Mouse (Mus musculus) embryonic fibroblast, embryonic 13.5 days (primary cell): ENCODE results near the gene Ptprj. TPM values are rescaled to one million over a fixed set of nuclear protein-coding genes. Genes with fewer than 3 reads are reported as not detected.
"Not testable (repeated sequence)": the region's sequence is repeated elsewhere in the genome, so short reads cannot be mapped to it uniquely, and the experiment has no call there.

Experiments used
- H3K27ac ChIP-seq: 2 replicates; pipeline ENCODE4 v1.5.1; 2012; ENCODE audit warnings: low read length, control low read depth, inconsistent platforms; ENCODE audit not compliant: insufficient read depth
- H3K4me1 ChIP-seq: 2 replicates; pipeline ENCODE4 v1.6.1; 2011; ENCODE audit warnings: low read length; ENCODE audit not compliant: control insufficient read depth, insufficient read depth
- H3K4me3 ChIP-seq: 2 replicates; pipeline ENCODE4 v1.5.1; 2011; ENCODE audit warnings: mild to moderate bottlenecking, control low read depth, low read length; ENCODE audit not compliant: insufficient read depth
- polyA plus RNA-seq: library from polyadenylated mRNA; stranded (reverse); fragments of >200 nt; gene quantifications from 2 replicates; pipeline ENCODE4 v1.2.4, GENCODE M21; 2011; ENCODE audit warnings: low read depth; ENCODE audit not compliant: missing spikeins, insufficient read length

Ptprj gene
- polyA plus RNA-seq, 1 experiment = 8.0 TPM

DNA sequence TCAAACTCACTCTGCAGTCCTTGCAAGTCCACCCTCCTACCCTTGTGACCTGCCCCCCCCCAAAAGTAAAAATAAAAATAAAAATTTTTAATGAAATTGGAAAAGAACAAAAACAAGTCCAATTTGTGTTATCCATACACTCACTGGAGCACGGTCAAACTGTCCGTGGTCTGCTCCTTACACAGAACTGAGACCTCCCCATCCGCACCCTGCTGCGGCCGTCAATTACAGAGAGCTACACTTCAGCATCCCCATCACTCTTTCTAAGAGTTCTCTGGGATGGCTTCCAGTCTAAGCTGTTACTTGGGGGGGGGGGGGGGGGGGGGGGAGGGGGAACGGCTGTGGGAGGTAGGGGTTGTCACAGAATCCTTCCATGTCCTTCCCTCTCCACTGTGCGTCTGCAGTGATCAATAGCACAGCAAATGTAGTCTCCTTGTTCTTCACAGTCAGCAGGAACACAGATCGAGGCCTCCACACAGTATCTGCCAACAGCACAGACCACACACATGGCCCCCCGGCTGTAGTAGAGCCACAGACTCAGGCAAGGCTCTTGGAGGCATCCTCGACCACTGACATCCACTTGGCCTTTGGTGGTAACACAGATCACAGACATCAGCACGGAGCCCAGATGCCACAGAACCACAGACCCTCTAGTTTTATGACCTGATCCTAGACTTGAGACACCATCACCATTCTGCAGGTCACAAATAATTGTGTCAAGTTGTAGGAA, 151.3 kb downstream of the Ptprj start:
- H3K27ac ChIP-seq, H3K4me1 ChIP-seq, H3K4me3 ChIP-seq: not testable (repeated sequence)

DNA sequence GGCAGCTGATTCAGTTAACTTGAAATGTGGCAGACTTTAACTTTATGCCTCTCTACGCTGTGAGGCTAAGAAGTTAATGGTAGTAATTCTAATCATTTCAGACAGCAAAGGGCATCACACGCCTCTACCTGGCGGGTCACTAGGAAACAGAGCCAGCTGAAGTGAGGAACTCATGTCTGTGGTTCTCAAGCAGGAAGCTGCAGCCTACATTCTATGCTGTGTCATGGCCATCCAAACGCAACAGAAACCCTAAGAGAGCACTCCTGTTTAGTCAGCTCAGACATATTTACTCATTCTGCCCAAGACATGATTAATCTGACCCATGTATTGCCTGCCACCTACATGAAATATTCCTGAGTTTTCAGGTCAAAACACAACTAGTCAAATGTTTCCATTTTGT, 155.5 kb downstream of the Ptprj start:
- H3K4me1 ChIP-seq, H3K27ac ChIP-seq, H3K4me3 ChIP-seq: not testable (repeated sequence)

DNA sequence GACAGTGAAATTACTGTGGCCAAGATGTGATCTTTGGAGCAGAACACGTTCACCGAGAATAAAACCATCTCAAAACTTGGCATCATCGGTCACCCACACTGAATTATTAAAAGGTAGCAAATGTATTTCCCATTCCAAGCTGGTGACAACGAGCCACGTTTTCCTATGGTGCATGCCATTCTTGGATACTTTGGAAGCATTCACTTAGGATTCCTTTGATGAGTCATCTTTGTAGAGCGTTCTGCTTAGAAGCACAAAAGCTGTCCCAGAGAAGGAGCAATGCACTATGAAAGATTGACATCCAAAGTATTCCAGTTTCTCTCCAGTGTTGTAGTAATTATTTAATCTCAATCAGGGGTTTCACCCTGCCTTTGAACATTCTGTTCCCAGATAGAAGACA, 158.2 kb downstream of the Ptprj start:
- not testable (repeated sequence) for H3K4me1 ChIP-seq, H3K4me3 ChIP-seq

DNA sequence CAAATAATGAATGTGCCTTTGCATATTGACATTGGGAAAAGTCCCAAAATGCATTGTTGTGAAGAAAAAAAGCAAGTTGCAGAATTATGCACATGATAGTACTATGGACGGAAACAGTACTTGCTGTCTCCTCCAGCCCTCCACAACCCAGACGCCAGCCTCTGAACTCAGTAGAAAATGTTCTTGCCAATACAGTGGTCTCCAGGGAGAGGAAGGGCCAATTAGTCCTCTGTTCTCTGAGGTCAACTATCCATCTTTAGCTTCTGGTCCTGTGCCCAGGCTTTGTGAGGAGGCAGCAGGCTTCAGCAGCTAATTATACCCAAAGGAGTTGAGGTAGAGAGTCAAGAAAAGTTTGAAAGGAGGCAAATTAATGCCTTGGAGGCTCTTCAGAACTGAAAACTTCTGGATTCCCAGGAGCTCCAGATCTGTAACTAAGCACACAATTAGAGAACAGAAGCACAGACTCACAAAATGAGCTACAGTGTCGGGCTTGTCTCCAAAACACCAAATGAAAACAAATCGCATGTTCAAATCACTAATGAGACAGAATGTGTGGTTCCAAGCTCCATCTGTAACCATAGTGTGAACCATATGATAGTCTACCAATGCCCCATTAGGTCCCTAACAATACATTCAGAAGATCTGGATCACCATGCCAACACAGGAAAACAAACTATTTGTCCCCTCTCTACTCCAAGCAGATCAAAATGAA, 166.2 kb downstream of the Ptprj start:
- not testable (repeated sequence) for H3K27ac ChIP-seq, H3K4me3 ChIP-seq, H3K4me1 ChIP-seq

More for the DNA sequence above, 158.2 kb downstream of the Ptprj start:
- H3K27ac ChIP-seq = not testable (repeated sequence)

DNA sequence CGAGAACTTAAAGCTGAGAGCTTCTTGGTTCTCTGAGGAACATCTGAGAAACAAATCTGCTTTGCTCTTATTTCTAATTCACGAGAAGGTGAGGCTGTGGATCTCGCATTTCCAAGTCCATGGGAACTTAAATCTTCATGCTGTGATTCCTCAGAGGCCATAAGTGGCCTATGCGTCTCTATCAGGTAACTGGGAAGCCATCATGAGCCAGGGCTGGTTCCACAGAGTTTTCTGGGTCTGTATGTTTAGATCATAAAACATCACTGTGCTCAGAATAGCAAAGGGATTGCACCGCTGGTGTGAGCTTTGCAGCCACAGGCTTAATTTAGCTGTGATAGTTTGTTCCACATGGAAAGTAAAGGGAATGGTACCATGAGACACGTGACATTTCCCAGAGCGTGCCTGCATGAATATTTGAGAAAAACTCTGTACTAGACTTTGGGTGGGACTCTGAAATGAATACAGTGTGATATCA, 181.8 kb downstream of the Ptprj start, which contains the start of gene Olfr1274-ps:
Olfr1274-ps (plus strand) TSS at position 51 of the 475 bp plus-strand sequence.
- not testable (repeated sequence) for H3K4me3 ChIP-seq, H3K4me1 ChIP-seq, H3K27ac ChIP-seq

Other genes starting within 250 kb of the Ptprj start
- gene Olfr1274-ps, start 182.0 kb downstream of the Ptprj start, polyA plus RNA-seq = not detected in 2 replicates
- gene Nup160, start 96.6 kb upstream of the Ptprj start, polyA plus RNA-seq = 52.3 and 52.8 TPM in 2 replicates
- 61.9 and 83.1 TPM in 2 replicates for gene Fnbp4, start 164.7 kb upstream of the Ptprj start, polyA plus RNA-seq
- gene Agbl2, start 202.1 kb upstream of the Ptprj start, polyA plus RNA-seq = 2.8 and 5.0 TPM in 2 replicates